Comparison of ENCODE assay signal across 25 mouse cellular contexts in the genomic region with DNA sequence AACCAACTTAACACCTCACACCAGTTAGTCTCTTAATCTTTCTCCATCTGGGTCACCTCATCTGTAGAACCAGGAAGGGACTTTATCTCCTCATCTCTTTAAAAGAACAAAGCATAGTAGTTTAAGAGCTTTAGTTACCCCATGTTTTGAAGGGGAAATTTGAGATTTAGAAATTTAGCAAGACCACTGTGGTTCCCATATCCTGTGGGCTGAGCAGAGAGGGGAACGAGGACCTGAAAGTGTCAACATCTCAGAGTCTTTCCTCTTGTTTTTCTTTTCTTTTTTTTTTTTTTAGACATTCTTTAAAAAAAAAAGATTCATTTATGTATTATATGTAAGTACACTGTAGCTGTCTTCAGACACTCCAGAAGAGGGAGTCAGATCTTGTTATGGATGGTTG. TPM values are rescaled to one million over a fixed set of nuclear protein-coding genes. Genes with fewer than 3 reads are reported as not detected.
"Had no signal": no experiment of that assay in that cellular context is flagged by ENCODE, and none has a peak within 500 bp of the region (broad histone marks: within the 10 kb centered on the region; RNA-seq: fewer than 3 reads in every experiment).

No protein-coding gene starts in this region.

- ATAC-seq: hindbrain, embryonic 16.5 days; inflammation-experienced regulatory T-cells, adult 6 months; intestine, embryonic 15.5 days; intestine, postnatal 0 days; liver, embryonic 12.5 days had no signal

- DNase-seq: kidney, adult 18-20 months; kidney, adult 8-10 months; kidney, postnatal 10 days; kidney, postnatal 25 days; layer of hippocampus, adult 9-11 months; layer of hippocampus, postnatal 36 days; liver had no signal

- H3K27ac ChIP-seq: heart, embryonic 13.5 days; heart, embryonic 15.5 days; hindbrain, embryonic 10.5 days; hindbrain, embryonic 12.5 days; hindbrain, embryonic 14.5 days; intestine, embryonic 15.5 days; limb, embryonic 10.5 days; limb, embryonic 12.5 days; liver, embryonic 12.5 days; liver, embryonic 14.5 days had no signal

- H3K4me3 ChIP-seq: heart, embryonic 13.5 days; heart, embryonic 15.5 days; hindbrain, embryonic 10.5 days; hindbrain, embryonic 12.5 days; intestine, embryonic 15.5 days; limb, embryonic 10.5 days; limb, embryonic 12.5 days; liver, embryonic 12.5 days had no signal

RNA-seq across cellular contexts. Expression of a gene that starts 38.6 kb away (rescaled TPM):
- total RNA-seq: gastrocnemius, adult 18-20 months; gastrocnemius, postnatal 10 days; gastrocnemius, postnatal 36 days; heart, postnatal 25 days; heart, postnatal 4 days had no signal
